Comparison of ENCODE assay signal across 19 mouse cellular contexts in genomic region chr14:60304441-60305220, GRCm38 (mm10). TPM values are rescaled to one million over a fixed set of nuclear protein-coding genes. Genes with fewer than 3 reads are reported as not detected.
DNase-seq lines count a peak whose midpoint lies in the region; ATAC-seq and TF ChIP-seq lines count a peak whose summit lies in the region.
"Had no signal": no experiment of that assay in that cellular context is flagged by ENCODE, and none has a peak within 500 bp of the region (broad histone marks: within the 10 kb centered on the region; RNA-seq: fewer than 3 reads in every experiment).

No protein-coding gene starts in this region.

- H3K4me1 ChIP-seq in neural tube, embryonic 15.5 days = no peaks in the 10 kb centered on the region
- H3K4me1 ChIP-seq in heart, adult 2 months (ENCODE audit: control insufficient read depth, insufficient read depth, low read length) = no peaks in the 10 kb centered on the region
- H3K4me1 ChIP-seq: liver, embryonic 13.5 days had no signal

- TF ChIP-seq POLR2A in heart, adult 2 months (IDR thresholded peaks at IDR 0.05; ENCODE audit: insufficient read depth, low read depth, low read length) = no peak

- peak; percentile 13 to 15 for DNase-seq in cerebellum, postnatal 10 days
- DNase-seq in cerebellum, postnatal 25 days = no peak
- peak; percentile 18 to 32 for DNase-seq in layer of hippocampus, adult 8-10 months (ENCODE audit: low spot score in 2 of 2)
- no peak for DNase-seq in layer of hippocampus, postnatal 25 days (ENCODE audit: extremely low spot score in 1 of 2, low spot score in 1 of 2)
- DNase-seq in right cerebral cortex, postnatal 10 days (ENCODE audit: low spot score in 2 of 2) = peak; percentile 47 to 63
- DNase-seq in right cerebral cortex, adult 2 months (ENCODE audit: low spot score in 2 of 2) = no peak
- no peak for DNase-seq in heart, adult 2 months
- DNase-seq: adrenal gland, postnatal 25 days; cerebellum, postnatal 14 days; heart, postnatal 10 days; liver, embryonic 13.5 days; right cerebral cortex, postnatal 4 days had no signal

- H3K4me2 ChIP-seq in neural tube, embryonic 15.5 days = no peak overlapping the region
- H3K4me2 ChIP-seq: liver, embryonic 13.5 days had no signal

- no peaks in the 10 kb centered on the region for H3K9me3 ChIP-seq in neural tube, embryonic 15.5 days (replicated peaks)
- H3K9me3 ChIP-seq: liver, embryonic 13.5 days had no signal

- no peak overlapping the region for H3K27ac ChIP-seq in neural tube, embryonic 15.5 days (replicated peaks)
- no peak overlapping the region for H3K27ac ChIP-seq in heart, adult 2 months
- H3K27ac ChIP-seq: liver, embryonic 13.5 days had no signal

- ATAC-seq in neural tube, embryonic 15.5 days (ENCODE audit: low FRiP score) = peak; percentile 59; the same call in 1 of the 2 replicates

- TF ChIP-seq EP300 in heart, adult 2 months (IDR thresholded peaks at IDR 0.05; ENCODE audit: insufficient read depth, low read depth, low read length) = no peak

- no peak overlapping the region for H3K9ac ChIP-seq in neural tube, embryonic 15.5 days (replicated peaks)
- H3K9ac ChIP-seq in heart, adult 2 months (ENCODE audit: low read depth, low read length) = no peak overlapping the region
- H3K9ac ChIP-seq: liver, embryonic 13.5 days had no signal

- no peak overlapping the region for H3K4me3 ChIP-seq in neural tube, embryonic 15.5 days (replicated peaks)
- no peak overlapping the region for H3K4me3 ChIP-seq in heart, adult 2 months
- H3K4me3 ChIP-seq: erythroblast, embryonic 14.5 days; liver, embryonic 13.5 days had no signal

- intact Hi-C loops in heart, adult 2 months (cut with DNase I) = no loop called here

- no peaks in the 10 kb centered on the region for H3K27me3 ChIP-seq in neural tube, embryonic 15.5 days (replicated peaks)
- H3K27me3 ChIP-seq in heart, adult 2 months (ENCODE audit: control insufficient read depth, insufficient read depth, low read length) = no peaks in the 10 kb centered on the region
- H3K27me3 ChIP-seq: liver, embryonic 13.5 days had no signal

- 94% methylated on average over 2 of the region's 2 CpGs for WGBS in neural tube, embryonic 15.5 days
- WGBS in heart, adult 2 months = 94% methylated on average over 2 of the region's 2 CpGs

- H3K79me2 ChIP-seq in heart, adult 2 months (replicated peaks; ENCODE audit: control insufficient read depth, insufficient read depth, low read length) = no peaks in the 10 kb centered on the region

- no peak for TF ChIP-seq CTCF in heart, adult 2 months (IDR thresholded peaks at IDR 0.05)

- peaks cover 29% of the 10 kb centered on the region for H3K36me3 ChIP-seq in neural tube, embryonic 15.5 days
- H3K36me3 ChIP-seq in heart, adult 2 months (ENCODE audit: control insufficient read depth, insufficient read depth, low read length) = no peaks in the 10 kb centered on the region; the same call in none of the 2 replicates

RNA-seq across cellular contexts. Expression of gene Mtmr6, which starts 39.6 kb away (rescaled TPM):
- 100 to 1,000 TPM; 102 to 123 (median 110) TPM for total RNA-seq in layer of hippocampus, adult 8-10 months (2022)
- total RNA-seq in layer of hippocampus, postnatal 25 days (2021) = 100 to 1,000 TPM; 100 to 104 TPM
- polyA plus RNA-seq in neural tube, embryonic 15.5 days (2015; fragmentation: Nextera tagmentation; extraction: Ambion mirVana) = 50.0 and 54.9 TPM in 2 replicates
- total RNA-seq in heart, adult 2 months (2021) = 10 to 100 TPM; 29.1 to 31.0 TPM
- polyA plus RNA-seq in heart, adult 2 months (2012; rRNA removed) = 17.4 and 32.8 TPM in 2 replicates

RNA-seq across cellular contexts. Expression of gene Gm49336, which starts 53.3 kb away (rescaled TPM):
- total RNA-seq in layer of hippocampus, adult 8-10 months (2022) = 10 to 100 TPM; 63.8 to 77.3 (median 72.1) TPM
- total RNA-seq in layer of hippocampus, postnatal 25 days (2021) = 10 to 100 TPM; 66.7 to 71.0 TPM
- polyA plus RNA-seq in neural tube, embryonic 15.5 days (2015; fragmentation: Nextera tagmentation; extraction: Ambion mirVana) = 43.9 and 46.7 TPM in 2 replicates
- 10 to 100 TPM; 27.2 to 27.3 TPM for total RNA-seq in heart, adult 2 months (2021)
- polyA plus RNA-seq in heart, adult 2 months (2012; rRNA removed) = 8.8 and 17.5 TPM in 2 replicates

RNA-seq across cellular contexts. Expression of gene Nupl1, which starts 53.4 kb away (rescaled TPM):
- total RNA-seq in layer of hippocampus, adult 8-10 months (2022) = under 1 TPM in 2 of 4 experiments, not detected in 2; 0.14 to 0.34 TPM
- under 1 TPM in 1 of 2 experiments, not detected in 1; 0.12 TPM for total RNA-seq in layer of hippocampus, postnatal 25 days (2021)
- 0.15 TPM in 1 of 2 replicates, not detected in the other for polyA plus RNA-seq in neural tube, embryonic 15.5 days (2015; fragmentation: Nextera tagmentation; extraction: Ambion mirVana)
- not detected for total RNA-seq in heart, adult 2 months (2021)
- 0.15 TPM in 1 of 2 replicates, not detected in the other for polyA plus RNA-seq in heart, adult 2 months (2012; rRNA removed)
- total RNA-seq: adrenal gland, postnatal 25 days; gastrocnemius, adult 18-20 months; heart, postnatal 10 days; left cerebral cortex, adult 18-20 months; megakaryocyte, adult 5-6 weeks had no signal
- polyA plus RNA-seq: erythroblast, embryonic 14.5 days; kidney, embryonic 14.5 days; limb, embryonic 11.5 days; liver, embryonic 13.5 days had no signal

Comparison
In these comparisons a context has a peak if more than half of its experiments do, and no peak if none do; other contexts are left out.
1. DNase-seq: peak in cerebellum, postnatal 10 days (2 of 2), layer of hippocampus, adult 8-10 months (2 of 2) and right cerebral cortex, postnatal 10 days (2 of 2); none in cerebellum, postnatal 25 days (0 of 2), layer of hippocampus, postnatal 25 days (0 of 2), right cerebral cortex, adult 2 months (0 of 2) and heart, adult 2 months (0 of 2).